Mouse (Mus musculus) bone marrow macrophage, adult 2 months (primary cell): ENCODE data around the gene Hoxa4.

Source experiments
- CTCF ChIP-seq: IDR thresholded peaks from 2 replicates; pipeline ENCODE4 v1.5.1; 2012; ENCODE audit warnings: low read depth, mild to moderate bottlenecking, low read length, moderate library complexity
- POLR2A ChIP-seq: IDR thresholded peaks from 2 replicates; pipeline ENCODE4 v1.6.1; 2012; ENCODE audit warnings: mild to moderate bottlenecking, low read depth, low read length, borderline replicate concordance

GRCm38 (mm10) chr6:52182793-52183192 lies 8.8 kb downstream of the Hoxa4 start:
- TF ChIP-seq CTCF (no peak), POLR2A (no peak)
